Mouse (Mus musculus): ENCODE results near the gene Ebf1. TPM values are rescaled to one million over a fixed set of nuclear protein-coding genes. Genes with fewer than 3 reads are reported as not detected.

The Ebf1 gene
- polyA plus RNA-seq, 1 experiment from 2014 or later, result 43.7 TPM

DNA sequence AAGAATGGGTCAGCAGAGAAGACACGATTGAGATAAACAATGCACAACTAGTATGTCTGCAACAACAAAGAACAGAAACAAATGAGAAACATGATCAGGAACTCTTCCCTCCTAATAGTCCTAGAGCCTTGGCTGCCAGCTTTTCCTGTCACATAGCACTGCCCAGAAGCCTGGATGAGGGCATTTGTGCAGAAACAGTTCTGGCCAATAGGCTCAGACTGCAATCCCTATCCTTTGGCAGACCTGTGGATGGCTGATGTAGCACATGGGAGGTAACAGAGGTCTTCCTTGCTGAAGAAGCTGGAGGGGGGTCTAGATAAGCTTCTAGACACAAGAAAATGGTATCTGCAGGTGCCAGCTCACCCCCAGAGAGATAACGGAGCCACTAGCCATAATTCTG, 64.2 kb downstream of the Ebf1 start:
- peaks cover 4% of the 10 kb centered on the region for H3K4me1 ChIP-seq (replicated peaks; ENCODE audit: control insufficient read depth, insufficient read depth, low read length)
- no peak overlapping the region for H3K27ac ChIP-seq (ENCODE audit: low read length)
- 79% methylated on average over 2 of the region's 2 CpGs for WGBS
- H3K36me3 ChIP-seq (ENCODE audit: control insufficient read depth, insufficient read depth), result no peaks in the 10 kb centered on the region
- no peaks in the 10 kb centered on the region for H3K9me3 ChIP-seq (ENCODE audit: control insufficient read depth, low read length)
- ATAC-seq, result no peak
- H3K27me3 ChIP-seq (replicated peaks; ENCODE audit: control insufficient read depth, insufficient read depth, low read length), result peaks cover 23% of the 10 kb centered on the region
- no peak overlapping the region for H3K9ac ChIP-seq (replicated peaks; ENCODE audit: low read depth, low read length)
- H3K4me3 ChIP-seq (replicated peaks; ENCODE audit: low read length), result no peak overlapping the region
- H3K4me2 ChIP-seq (ENCODE audit: low read length), result no peak overlapping the region

DNA sequence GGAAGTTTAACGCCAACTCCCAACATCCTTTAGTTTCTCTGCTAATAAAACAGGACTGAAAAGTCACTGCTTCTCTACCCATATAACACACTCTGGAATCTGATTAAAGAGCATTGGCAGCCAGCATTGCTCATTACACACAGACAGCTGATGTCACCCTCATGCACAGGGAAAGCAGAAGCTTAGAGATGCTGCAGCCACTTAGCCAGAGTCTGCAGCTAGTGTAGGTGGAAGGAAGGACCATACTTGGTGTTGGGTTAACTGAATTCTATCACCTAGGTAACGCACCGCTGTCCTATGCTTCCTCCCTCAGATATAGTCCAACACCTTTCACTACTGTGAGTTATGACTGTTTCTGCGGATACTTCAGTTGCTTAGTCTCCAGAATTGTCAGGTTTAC, 64.9 kb downstream of the Ebf1 start:
- Histone ChIP-seq H3K9ac (replicated peaks; ENCODE audit: low read depth, low read length) (no peak overlapping the region), H3K27ac (ENCODE audit: low read length) (no peak overlapping the region), H3K9me3 (ENCODE audit: control insufficient read depth, low read length) (no peaks in the 10 kb centered on the region), H3K4me3 (replicated peaks; ENCODE audit: low read length) (no peak overlapping the region), H3K36me3 (ENCODE audit: control insufficient read depth, insufficient read depth) (no peaks in the 10 kb centered on the region), H3K4me1 (replicated peaks; ENCODE audit: control insufficient read depth, insufficient read depth, low read length) (peaks cover 4% of the 10 kb centered on the region), H3K27me3 (replicated peaks; ENCODE audit: control insufficient read depth, insufficient read depth, low read length) (peaks cover 23% of the 10 kb centered on the region), H3K4me2 (ENCODE audit: low read length) (no peak overlapping the region)
- WGBS, result 90% methylated on average over 4 of the region's 4 CpGs
- ATAC-seq, result no peak

DNA sequence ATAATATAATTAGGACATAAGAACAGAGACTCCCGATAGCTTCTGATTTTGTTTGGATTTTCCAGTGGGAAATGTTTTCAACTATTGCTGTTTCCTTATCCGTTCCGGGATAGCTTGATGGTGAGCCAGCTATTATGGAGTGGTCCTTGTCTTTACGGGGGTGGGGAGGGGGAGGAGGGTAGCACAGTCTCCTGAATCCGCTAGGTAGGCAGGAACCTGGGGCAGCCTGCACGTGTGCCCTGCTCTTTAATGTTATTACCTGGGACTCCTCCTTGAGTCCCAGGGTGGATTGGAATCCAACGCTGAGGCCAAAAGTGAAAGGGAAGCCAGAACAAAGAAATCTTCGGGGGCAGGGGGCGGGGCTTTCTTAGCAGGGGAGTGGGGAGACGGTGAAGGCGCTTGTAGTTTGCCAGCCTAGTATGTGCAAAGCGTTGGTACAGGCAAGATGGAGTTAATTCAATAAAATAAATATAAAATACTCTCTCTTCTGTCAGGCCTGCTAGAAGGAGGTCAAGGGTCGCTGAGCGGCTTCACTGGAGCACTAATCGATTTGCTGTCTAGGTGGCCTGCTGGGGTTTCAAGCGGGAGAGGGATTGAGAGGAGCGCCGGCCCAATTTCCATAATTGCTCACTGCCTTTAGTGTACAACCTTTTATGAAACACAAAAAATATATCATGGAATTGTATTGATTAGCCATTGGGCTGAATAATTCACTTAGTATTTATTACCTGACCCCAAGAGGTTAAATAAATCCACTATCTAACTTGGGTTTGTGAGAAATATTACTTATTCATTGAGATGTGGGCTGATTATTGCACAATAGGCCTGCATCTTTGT, 65.8 kb downstream of the Ebf1 start:
- Histone ChIP-seq H3K27ac (ENCODE audit: low read length) (no peak overlapping the region), H3K9me3 (ENCODE audit: control insufficient read depth, low read length) (no peaks in the 10 kb centered on the region), H3K4me2 (ENCODE audit: low read length) (no peak overlapping the region), H3K9ac (replicated peaks; ENCODE audit: low read depth, low read length) (no peak overlapping the region), H3K36me3 (ENCODE audit: control insufficient read depth, insufficient read depth) (no peaks in the 10 kb centered on the region), H3K4me3 (replicated peaks; ENCODE audit: low read length) (no peak overlapping the region), H3K27me3 (replicated peaks; ENCODE audit: control insufficient read depth, insufficient read depth, low read length) (peaks cover 25% of the 10 kb centered on the region), H3K4me1 (replicated peaks; ENCODE audit: control insufficient read depth, insufficient read depth, low read length) (peaks cover 4% of the 10 kb centered on the region)
- 23% methylated on average over 18 of the region's 18 CpGs for WGBS
- no peak for ATAC-seq

DNA sequence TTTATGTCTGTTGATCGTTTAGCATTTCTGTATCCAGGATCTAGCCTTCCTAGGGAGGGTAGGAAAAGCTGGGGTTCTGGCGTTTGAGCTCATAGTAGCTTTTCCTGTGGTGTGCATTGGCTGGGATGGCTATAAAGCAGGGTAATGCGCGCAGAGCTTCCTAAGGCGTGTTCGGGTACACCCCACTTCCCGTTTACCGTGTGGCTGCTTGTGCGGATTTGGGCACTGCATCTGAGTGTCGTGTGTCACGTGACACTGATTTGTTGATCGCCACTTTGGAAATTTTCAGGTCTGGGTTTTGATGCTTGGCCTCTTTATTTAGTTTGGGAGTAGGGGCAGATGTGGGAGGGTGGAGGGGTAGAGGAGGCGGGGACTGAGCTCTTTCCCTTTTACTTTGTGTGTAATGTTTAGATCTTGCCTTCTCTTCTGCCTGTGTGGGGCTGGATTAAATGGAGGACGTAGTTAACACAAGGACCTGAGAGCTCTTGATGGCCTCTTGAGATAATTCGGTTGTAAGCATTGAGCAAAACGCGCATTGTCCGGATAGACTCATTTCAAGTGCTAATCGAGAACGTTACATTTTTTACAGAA, 67.5 kb downstream of the Ebf1 start:
- H3K4me1 ChIP-seq (replicated peaks; ENCODE audit: control insufficient read depth, insufficient read depth, low read length), result peaks cover 4% of the 10 kb centered on the region
- no peak overlapping the region for H3K9ac ChIP-seq (replicated peaks; ENCODE audit: low read depth, low read length)
- WGBS, result 45% methylated on average over 20 of the region's 20 CpGs
- no peak overlapping the region for H3K27ac ChIP-seq (ENCODE audit: low read length)
- no peak for ATAC-seq
- no peaks in the 10 kb centered on the region for H3K36me3 ChIP-seq (ENCODE audit: control insufficient read depth, insufficient read depth)
- no peaks in the 10 kb centered on the region for H3K9me3 ChIP-seq (ENCODE audit: control insufficient read depth, low read length)
- H3K4me2 ChIP-seq (ENCODE audit: low read length), result no peak overlapping the region
- H3K27me3 ChIP-seq (replicated peaks; ENCODE audit: control insufficient read depth, insufficient read depth, low read length), result peaks cover 22% of the 10 kb centered on the region
- no peak overlapping the region for H3K4me3 ChIP-seq (replicated peaks; ENCODE audit: low read length)

DNA sequence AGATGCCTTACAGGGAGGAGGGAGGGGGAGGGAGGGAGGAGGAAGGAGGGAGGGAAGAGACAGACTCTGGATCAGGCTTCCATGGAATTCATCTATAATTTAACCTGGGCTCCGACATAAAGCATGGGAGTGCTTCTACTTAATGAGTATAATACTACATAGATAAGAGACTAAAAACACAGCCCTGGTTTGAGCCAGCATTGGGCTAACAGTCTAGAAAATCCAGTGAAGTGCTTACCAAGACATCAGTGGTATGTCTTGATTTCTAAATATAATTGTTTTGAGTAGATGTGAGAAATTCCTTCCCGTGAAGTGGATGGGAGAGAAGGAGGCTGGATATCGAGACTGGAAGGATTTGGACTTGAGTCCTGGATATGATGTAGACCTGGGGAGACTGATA, 68.0 kb downstream of the Ebf1 start:
- no peak overlapping the region for H3K4me3 ChIP-seq (replicated peaks; ENCODE audit: low read length)
- H3K9me3 ChIP-seq (ENCODE audit: control insufficient read depth, low read length), result no peaks in the 10 kb centered on the region
- H3K4me2 ChIP-seq (ENCODE audit: low read length), result no peak overlapping the region
- ATAC-seq, result no peak
- 58% methylated on average over 3 of the region's 3 CpGs for WGBS
- H3K36me3 ChIP-seq (ENCODE audit: control insufficient read depth, insufficient read depth), result no peaks in the 10 kb centered on the region
- peaks cover 4% of the 10 kb centered on the region for H3K4me1 ChIP-seq (replicated peaks; ENCODE audit: control insufficient read depth, insufficient read depth, low read length)
- no peak overlapping the region for H3K9ac ChIP-seq (replicated peaks; ENCODE audit: low read depth, low read length)
- no peak overlapping the region for H3K27ac ChIP-seq (ENCODE audit: low read length)
- H3K27me3 ChIP-seq (replicated peaks; ENCODE audit: control insufficient read depth, insufficient read depth, low read length), result peaks cover 20% of the 10 kb centered on the region

DNA sequence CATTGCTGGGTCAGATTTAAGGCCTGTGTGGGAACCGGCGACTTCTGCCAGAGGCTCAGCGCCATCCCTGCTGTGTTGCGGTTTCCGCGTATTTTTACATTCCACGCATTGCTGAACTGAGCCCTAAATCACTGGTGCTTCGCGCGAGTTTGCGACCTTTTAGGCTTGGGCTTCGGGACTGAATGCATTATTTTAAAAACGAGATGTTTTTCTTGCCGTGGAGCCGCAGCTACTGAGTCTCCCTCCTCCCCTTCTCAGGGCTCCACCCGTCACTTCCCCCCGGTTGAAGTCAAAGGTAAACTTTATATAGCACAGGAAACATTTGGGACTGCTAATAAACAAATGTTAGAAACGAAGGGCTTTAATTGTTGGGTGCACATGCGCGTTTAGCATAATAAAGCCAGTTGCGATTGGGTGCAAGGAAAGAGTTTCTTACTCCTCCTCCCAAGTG, 68.8 kb downstream of the Ebf1 start:
- no peak for ATAC-seq
- peaks cover 20% of the 10 kb centered on the region for H3K27me3 ChIP-seq (replicated peaks; ENCODE audit: control insufficient read depth, insufficient read depth, low read length)
- H3K36me3 ChIP-seq (ENCODE audit: control insufficient read depth, insufficient read depth), result no peaks in the 10 kb centered on the region
- H3K9me3 ChIP-seq (ENCODE audit: control insufficient read depth, low read length), result no peaks in the 10 kb centered on the region
- peaks cover 4% of the 10 kb centered on the region for H3K4me1 ChIP-seq (replicated peaks; ENCODE audit: control insufficient read depth, insufficient read depth, low read length)
- H3K4me2 ChIP-seq (ENCODE audit: low read length), result no peak overlapping the region
- 43% methylated on average over 21 of the region's 21 CpGs for WGBS
- H3K9ac ChIP-seq (replicated peaks; ENCODE audit: low read depth, low read length), result no peak overlapping the region
- H3K4me3 ChIP-seq (replicated peaks; ENCODE audit: low read length), result no peak overlapping the region
- no peak overlapping the region for H3K27ac ChIP-seq (ENCODE audit: low read length)

DNA sequence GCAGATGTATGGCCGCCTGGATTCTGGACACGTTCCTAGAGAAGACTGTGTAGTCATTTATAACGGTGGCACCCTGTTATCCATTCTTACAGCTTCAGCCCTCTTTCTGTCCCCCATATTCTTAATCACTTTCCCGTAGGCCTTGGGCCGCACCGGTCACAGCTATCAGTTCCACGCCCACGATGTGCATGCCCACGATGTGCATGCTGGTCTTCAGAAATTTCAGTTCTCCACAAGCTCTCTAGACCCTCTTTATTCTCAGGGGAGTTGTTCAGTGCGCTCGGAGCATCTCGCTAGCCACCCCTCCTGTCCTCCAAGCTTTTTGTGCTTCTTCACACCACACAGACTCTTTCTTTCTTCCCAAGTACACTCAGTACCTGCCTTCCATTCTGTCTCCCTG, 69.3 kb downstream of the Ebf1 start:
- Histone ChIP-seq H3K27ac (ENCODE audit: low read length) (no peak overlapping the region), H3K4me1 (replicated peaks; ENCODE audit: control insufficient read depth, insufficient read depth, low read length) (peaks cover 4% of the 10 kb centered on the region), H3K27me3 (replicated peaks; ENCODE audit: control insufficient read depth, insufficient read depth, low read length) (peaks cover 20% of the 10 kb centered on the region), H3K9ac (replicated peaks; ENCODE audit: low read depth, low read length) (no peak overlapping the region), H3K4me3 (replicated peaks; ENCODE audit: low read length) (no peak overlapping the region), H3K9me3 (ENCODE audit: control insufficient read depth, low read length) (no peaks in the 10 kb centered on the region), H3K36me3 (ENCODE audit: control insufficient read depth, insufficient read depth) (no peaks in the 10 kb centered on the region), H3K4me2 (ENCODE audit: low read length) (no peak overlapping the region)
- WGBS, result 84% methylated on average over 12 of the region's 12 CpGs
- ATAC-seq, result no peak

DNA sequence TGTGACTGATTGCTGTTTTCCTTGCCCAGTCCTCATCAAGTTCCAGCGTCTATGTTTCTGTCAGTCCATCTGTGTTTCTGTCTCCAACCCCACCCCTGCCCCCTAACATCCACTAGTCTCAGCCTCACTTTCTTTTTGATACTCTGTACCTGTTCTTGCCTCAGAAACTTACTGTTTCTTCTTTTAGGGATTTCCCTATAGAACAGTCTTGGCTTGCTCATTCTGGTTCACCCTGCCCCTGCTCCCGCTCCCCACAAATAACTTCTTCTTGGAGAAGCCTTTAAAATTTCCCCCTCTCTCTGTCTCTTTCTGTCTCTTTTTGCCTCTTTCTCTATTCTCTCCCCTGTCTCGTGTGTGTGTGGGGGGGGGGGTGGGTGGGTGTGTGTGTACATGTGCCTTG, 71.4 kb downstream of the Ebf1 start:
- Histone ChIP-seq H3K4me3 (replicated peaks; ENCODE audit: low read length) (no peak overlapping the region), H3K9ac (replicated peaks; ENCODE audit: low read depth, low read length) (no peak overlapping the region), H3K27me3 (replicated peaks; ENCODE audit: control insufficient read depth, insufficient read depth, low read length) (peaks cover 16% of the 10 kb centered on the region), H3K9me3 (ENCODE audit: control insufficient read depth, low read length) (no peaks in the 10 kb centered on the region), H3K27ac (ENCODE audit: low read length) (no peak overlapping the region), H3K4me2 (ENCODE audit: low read length) (no peak overlapping the region), H3K36me3 (ENCODE audit: control insufficient read depth, insufficient read depth) (no peaks in the 10 kb centered on the region), H3K4me1 (replicated peaks; ENCODE audit: control insufficient read depth, insufficient read depth, low read length) (no peaks in the 10 kb centered on the region)
- no peak for ATAC-seq
- WGBS, result 77% methylated on average over 3 of the region's 3 CpGs

DNA sequence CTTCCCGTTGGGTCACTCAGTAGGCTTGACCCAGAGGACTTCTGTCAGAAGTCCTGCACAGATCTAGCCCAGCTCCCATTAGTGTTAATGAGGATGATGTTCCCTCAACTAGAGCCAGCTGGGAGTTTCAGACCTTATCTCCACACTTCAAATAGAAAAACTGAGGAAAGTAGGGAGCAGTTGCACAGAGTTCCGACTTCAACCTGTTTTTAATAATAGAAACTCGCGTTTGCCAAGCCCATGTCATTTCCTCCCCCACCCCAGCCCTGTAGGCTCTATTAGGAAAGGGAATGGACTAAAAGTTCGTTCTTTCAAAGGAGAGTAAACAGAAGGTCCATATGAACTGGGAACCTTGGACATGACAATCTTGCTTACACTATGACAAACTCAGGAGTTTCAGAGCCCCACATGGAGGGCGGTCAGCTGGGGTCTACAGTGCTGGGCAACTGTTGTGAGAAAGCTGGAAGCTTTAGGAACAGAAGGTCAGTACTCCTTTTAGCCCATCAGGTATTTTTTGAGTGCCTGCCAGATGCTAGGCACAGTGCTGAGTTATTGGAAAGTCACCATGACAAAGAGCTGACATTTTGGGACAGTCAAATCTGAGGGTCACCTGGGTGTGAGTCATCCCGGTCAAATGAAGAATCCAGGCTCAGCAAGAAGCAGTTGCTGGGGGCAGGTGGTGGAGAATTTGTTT, 72.6 kb downstream of the Ebf1 start:
- WGBS, result 88% methylated on average over 7 of the region's 7 CpGs
- no peaks in the 10 kb centered on the region for H3K4me1 ChIP-seq (replicated peaks; ENCODE audit: control insufficient read depth, insufficient read depth, low read length)
- H3K27me3 ChIP-seq (replicated peaks; ENCODE audit: control insufficient read depth, insufficient read depth, low read length), result peaks cover 13% of the 10 kb centered on the region
- H3K4me3 ChIP-seq (replicated peaks; ENCODE audit: low read length), result no peak overlapping the region
- H3K9me3 ChIP-seq (ENCODE audit: control insufficient read depth, low read length), result no peaks in the 10 kb centered on the region
- H3K27ac ChIP-seq (ENCODE audit: low read length), result no peak overlapping the region
- no peak for ATAC-seq
- no peak overlapping the region for H3K4me2 ChIP-seq (ENCODE audit: low read length)
- no peaks in the 10 kb centered on the region for H3K36me3 ChIP-seq (ENCODE audit: control insufficient read depth, insufficient read depth)
- H3K9ac ChIP-seq (replicated peaks; ENCODE audit: low read depth, low read length), result no peak overlapping the region
